Mouse (Mus musculus): ENCODE data around the gene Nop56.

Nop56 gene

DNA sequence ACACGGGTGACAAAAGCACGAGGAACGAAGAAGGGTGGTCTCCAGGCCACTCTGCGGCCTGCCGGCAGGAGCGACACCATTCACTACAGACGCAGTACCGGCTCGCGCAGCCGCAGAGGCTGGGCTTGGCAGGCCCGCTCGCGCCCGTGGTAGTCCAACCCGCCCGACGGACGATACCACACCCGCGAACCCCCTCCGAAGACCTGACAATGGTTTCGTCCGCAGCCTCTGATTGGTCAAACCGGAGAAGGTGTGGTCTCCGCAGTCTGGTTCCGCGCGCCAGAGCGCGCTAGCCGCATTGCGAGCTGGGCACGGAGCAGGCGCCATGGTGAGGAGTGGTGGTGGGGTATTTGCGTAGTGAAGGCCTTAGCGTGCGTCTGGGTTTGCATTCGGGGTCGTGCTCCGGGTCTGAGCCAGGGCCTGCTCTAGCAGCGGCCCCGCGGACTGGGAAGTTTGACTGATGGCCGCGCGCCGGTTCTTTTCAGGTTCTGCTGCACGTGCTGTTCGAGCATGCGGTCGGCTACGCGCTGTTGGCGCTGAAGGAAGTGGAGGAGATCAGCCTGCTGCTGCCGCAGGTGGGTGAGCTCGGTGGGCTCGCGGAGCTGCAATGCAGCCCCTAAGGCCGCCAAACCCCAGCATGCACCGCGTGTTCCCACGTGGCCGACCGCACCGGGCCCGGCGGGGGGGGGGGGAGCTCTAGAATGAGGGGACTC lies at the start of gene Nop56:
Gene Nop56 (plus strand): TSS at position 282 of the 713 bp plus-strand sequence.
- DNase-seq, result peak; percentile 100

DNA sequence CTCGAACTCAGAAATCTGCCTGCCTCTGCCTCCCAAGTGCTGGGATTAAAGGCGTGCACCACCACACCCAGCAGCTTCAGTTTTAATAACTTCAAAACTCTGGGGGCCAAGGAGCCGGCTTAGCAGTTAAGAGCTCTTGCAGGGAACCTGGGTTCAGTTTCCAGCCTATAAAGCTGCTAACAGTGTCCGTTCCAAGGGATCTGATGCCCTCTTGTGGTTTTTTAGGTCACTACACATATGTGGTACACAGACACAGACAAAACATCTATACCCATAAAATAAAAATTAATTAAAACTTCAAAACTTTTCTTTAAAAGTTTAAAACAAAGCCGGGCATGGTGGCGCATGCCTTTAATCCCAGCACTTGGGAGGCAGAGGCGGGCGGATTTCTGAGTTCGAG lies 27.3 kb upstream of the Nop56 start:
- DNase-seq, result peak; percentile 42

DNA sequence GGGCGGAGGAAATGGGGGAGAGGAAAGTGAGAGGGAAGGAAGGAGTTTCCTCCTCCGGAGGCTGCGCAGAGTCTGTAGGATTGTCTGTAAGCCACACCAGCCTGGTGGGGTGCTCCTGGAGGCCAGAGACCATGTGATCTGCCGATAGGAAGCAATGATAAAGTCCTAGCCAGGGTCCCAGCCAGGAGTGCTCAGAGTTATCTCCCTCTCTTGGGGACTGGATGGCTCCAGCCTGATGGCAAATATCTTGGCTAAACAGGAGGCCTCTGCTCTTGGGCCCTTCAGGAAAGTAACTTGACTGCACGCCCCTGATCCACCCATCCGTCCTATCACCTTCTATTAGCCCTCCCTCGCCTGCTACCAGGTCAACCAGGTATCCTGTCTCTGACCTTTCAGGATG lies 26.0 kb upstream of the Nop56 start:
- no peak for DNase-seq

DNA sequence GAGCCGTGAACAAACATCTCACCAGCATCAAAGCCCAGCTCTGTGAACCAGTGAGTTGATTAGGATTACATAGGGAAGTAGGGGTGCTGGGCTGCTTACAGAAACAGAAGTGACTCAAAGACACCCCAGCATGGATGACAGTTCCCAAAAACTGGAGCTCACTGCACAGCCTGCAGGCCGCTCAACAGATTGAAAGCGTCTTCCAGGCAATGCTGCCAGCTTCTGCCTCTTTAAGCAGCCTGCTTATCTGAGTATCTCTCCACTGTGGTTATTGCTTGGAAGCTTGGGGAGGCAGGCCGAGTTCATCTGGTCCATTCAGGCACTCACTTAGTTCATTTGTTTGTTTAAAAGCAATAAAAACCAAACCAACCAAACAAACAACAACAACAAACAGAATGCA lies 17.5 kb upstream of the Nop56 start:
- DNase-seq, result no peak

DNA sequence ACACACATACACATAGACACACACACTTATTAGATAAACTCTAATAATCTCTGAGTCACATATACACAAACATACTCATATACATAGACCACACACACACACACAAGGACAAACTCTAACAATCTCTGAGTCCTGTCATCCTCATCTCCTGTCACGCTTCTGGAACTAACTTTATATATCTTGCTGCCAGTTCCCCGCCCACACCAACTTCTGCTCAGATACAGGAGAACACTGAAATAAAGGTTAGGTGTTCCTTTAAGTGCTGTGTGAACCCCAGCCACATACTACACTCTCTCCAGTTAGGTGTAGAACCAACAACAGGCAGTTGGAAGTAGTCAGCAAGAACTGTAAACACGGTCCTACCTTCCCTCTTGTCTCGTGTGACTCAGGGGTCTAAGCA lies 13.4 kb upstream of the Nop56 start:
- no peak for DNase-seq

DNA sequence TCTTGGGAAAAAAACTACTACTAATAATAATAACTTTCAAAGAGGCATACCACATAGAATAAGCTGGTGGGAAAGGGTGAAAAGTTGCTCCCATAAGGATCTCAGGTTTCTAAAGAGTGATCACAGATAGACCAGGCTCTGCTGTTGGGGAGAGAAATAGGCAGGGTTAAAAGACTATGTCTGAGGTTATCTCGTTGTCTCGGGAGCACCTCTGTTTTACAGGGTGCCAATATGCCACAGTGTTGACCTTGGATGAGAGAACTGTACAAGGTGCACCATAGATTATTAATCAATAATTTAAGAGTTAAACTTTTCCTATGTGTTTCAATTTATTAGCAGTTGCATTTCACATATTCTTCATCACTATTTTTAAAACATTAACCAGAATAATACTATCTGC lies 12.3 kb upstream of the Nop56 start:
- no peak for DNase-seq

DNA sequence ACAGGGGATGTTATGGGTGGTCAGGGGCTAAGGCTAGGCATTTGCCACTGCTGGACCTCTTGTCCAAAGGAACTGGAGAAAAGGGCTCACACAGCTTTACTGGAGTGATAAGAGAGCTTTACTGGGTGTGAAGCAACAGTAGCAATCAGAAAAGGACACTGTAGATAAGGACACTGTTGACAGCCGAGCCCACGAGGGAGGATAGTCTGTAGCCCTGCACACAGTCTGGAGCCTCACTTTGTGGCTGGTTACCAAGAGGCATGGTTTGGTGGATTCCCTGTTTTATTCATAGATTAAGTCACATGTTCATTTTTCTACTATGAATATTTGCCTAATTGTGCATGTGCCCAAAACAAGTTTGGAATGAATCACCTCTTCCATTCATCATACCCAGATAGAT lies 11.8 kb upstream of the Nop56 start:
- DNase-seq, result no peak

DNA sequence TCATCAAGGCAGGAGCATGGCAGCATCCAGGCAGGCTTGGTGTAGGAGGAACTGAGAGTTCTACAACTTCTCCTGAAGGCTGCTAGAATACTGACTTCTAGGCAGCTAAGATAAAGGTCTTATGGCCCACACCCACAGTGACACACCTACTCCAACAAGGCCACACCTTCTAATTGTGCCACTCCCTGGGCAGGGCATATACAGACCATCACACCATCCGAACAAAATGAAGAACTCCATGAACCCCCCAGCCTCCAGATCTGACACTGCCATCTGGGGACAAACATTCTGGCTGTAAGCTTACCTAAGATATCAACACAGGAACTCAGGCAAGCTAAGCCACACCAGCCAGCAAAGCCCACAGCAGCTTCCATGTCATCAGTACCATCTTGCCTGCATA lies 8.7 kb upstream of the Nop56 start:
- no peak for DNase-seq

DNA sequence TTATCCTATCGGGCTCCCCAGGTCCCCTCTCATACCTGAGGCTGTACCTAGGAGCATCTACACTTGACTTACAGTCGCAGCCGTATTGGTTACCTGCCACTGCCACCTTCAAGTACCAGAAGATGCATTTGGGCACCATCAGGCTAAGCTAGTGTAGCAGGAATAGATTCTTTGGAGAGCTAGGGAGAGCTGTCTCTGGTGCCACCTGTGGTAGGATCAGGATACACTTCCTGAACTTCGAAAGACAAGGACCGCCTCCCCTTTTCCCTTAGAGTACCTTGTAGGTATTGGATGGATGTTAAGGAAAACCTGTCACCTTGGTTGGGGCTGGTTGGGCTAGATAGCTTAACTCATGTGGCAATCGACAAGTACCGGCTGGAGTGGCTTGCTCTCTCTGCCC lies 6.2 kb upstream of the Nop56 start:
- DNase-seq, result no peak

DNA sequence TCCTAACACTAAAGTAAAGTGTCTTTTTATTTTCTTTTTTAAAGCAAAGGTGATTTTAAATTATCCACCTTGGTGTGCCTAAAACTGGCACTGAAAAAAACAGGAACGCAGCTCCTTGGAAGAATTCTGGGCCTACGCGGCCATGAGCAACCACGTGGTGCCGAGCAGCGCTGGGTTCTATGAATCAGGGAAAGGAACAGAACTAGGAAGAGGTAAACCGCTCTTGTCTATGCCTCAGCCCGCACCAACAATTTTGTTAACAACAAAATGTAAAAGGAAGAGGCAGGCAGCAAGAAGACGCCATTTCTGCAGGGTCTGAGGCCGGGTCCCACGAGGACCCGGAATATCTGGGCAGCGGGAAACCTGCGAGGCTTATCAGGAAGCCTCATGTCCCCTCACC lies 498 bp upstream of the Nop56 start:
- DNase-seq, result peak; percentile 28

DNA sequence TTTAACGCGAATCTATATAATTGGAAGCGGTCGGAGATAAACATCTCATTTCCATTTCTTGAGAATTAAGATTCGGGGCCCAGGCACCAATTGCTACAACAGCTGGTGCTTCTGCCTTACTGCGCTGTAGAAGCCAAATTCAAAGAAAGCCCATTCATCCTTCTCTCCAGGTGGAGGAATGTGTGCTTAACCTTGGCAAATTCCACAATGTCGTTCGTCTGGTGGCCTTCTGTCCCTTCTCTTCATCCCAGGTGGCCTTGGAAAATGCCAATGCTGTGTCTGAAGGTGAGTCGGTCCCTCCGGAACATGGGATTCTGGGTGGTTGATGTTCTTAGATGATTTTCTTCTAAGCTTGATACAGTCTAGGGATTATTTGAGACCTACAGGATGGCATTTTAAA lies 632 bp downstream of the Nop56 start:
- DNase-seq, result no peak

DNA sequence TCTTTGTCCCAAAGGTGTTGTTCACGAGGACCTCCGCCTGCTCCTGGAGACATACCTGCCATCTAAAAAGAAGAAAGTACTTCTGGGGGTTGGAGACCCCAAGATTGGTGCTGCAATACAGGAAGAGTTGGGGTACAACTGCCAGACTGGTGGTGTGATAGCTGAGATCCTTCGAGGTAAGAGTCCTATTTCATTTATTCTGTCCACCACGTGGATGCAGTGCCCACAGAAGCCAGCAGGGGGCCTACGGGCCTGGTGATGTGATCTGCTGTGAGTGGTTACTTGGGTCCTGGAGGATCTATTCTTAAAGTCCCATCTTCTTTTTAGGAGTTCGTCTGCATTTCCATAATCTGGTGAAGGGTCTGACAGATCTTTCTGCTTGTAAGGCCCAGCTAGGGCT lies 1.4 kb downstream of the Nop56 start:
- DNase-seq, result peak; percentile 65

DNA sequence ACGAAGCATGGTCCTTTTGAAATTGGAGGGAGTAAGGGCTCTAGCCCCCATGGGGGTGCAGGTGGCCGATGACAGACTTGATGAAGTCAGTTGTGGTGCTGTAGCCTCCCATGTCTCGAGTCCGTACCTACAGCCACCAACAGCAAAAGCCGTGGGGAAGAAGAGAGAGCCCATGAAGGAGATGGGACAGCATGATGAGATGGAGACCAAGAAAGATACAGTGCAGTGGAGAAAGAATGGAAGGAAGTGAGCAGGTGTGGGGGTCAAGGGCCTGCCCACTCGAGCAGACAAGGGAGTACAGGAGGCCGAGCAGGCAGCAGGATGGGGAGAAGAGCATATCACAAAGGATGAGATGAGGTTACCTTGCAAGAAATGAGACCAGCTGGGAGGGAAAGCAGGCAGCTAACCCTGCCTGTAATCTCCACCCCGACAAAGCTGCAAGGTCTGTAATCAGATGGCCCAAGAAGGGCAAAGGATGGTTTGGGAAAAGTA lies 5.4 kb downstream of the Nop56 start:
- DNase-seq, result no peak

DNA sequence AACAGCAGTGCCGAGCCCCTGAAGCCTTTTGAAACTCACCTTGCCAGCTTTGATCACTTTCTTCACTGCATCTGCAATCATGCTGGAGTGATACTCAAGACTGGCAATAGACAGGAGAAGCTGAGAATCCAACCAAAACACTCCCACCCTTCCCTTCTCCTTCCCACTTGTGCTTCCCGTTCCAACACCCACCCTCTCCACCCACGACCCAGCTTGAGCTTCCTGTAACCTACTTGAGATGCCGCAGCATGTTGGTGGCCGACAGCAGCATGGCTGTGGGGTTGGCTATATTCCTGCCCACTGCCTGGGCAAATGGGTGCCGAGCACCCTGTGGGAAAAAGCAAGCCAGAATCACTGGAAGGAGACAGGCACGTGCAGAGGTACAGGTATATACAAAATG lies 6.0 kb downstream of the Nop56 start:
- DNase-seq, result no peak

DNA sequence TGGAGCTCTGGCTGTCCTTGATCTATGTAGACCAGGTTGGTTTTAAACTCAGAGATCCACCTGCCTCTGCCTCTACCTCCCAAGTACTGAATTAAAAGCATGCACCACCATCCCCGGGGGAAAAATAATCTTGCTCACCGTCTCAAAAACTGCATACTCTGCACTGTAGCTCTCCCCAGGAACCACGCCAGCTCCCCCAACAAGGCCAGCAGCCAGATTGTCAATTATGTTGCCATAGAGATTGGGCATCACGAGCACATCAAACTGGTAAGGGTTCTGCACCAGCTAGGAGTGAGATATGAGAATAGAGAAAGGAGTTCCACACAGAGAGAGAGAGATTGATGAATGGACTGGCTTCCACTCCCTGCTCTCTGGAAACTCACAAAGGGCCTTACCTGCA lies 6.6 kb downstream of the Nop56 start:
- DNase-seq, result no peak

DNA sequence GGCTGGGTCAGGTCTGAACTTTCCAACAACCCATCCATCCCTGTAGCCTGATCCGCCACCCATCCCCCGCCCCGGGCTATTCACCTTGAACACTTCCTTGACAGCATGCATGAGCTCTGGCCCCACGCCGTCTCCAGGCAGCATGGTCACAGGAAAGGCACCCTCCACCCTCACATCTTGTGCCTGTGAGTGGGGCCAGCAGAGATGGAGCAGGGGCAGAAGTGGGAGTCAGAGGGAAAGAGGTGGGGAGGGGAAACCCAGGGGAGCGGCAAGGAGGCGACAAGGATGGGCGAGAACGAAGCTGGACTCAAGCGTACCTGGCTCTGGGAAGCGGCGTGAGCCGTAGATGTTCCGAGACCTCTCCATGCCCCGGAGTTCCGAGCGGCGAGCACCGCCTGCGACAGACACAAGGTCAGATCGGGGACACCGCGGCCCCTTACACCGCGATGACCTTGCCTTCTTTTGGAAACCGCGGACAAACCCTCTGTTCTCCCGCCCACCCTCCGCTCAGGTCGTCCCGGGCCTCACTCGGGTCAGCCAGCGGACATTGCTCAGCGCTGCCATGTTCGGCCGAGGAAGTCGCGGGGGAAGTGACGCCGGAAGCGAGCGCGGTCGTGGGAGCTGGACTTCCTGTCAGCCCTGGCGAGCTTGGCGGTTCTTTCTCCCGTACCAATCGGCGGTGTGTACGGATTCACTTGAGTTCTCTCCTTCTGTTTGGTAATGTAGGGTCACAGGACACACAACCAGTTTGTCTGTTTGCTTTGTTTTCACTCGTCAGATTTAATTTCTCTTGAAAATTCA lies 9.8 kb downstream of the Nop56 start, which contains the start of gene Idh3b:
Gene Idh3b (minus strand): TSS at position 694 of the 801 bp plus-strand sequence.
- peak; percentile 90 for DNase-seq

DNA sequence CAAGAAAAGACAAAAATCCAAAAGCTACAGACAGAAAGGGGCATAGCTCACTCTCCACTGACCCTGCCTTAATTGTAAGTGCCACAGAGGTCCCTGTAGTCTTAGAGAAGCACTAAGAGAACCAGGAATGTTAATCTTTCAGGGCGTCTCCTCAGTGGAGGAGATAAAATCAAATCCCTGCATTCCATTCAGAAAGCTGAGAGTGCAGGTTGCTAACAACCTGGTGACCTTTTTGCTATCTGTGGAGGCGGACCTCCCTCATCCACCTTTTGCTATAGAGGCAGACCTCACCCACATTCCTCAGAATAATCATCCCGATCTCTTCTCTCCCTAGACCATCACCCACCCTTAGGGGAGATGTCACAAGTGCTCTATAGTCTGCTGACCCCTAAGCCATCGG lies 14.9 kb downstream of the Nop56 start:
- no peak for DNase-seq

DNA sequence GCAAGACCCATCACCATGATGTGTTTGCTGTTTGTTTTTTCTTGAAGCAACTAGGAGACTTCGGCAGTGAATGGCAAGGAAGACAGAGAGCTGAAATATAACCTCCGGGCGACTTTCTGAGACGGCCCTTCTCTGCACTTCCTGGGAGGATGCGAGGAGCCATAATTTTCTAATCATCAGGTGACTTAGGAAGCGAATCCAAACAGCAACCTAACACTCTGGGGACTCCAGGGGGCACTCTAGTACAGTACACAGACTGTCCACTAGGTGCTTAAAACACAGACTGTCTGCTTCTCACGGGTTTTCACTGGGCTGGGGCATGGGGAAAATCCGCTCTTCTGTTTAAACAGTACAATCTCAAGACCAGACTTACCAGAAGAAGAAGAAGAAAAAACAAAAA lies 17.2 kb downstream of the Nop56 start:
- peak; percentile 86 for DNase-seq

DNA sequence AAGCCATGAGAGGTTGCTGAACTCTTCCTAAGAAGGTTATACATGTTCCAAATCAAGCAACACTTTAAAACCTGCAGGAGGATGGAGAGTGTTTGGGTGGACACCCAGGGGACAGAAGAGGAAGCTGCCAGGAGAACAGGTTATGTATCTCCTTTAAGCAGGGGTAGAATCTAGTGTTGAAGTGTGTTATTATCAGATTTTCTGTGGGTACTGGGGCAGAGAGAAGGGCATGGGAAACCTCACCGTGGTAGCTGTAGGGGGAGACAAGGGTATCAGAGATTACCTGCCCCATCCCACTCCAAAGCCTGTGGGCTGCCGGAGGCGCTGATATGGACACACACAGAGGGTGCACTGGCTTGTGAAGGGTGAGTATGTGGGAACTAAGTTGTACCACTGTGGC lies 18.8 kb downstream of the Nop56 start:
- no peak for DNase-seq

DNA sequence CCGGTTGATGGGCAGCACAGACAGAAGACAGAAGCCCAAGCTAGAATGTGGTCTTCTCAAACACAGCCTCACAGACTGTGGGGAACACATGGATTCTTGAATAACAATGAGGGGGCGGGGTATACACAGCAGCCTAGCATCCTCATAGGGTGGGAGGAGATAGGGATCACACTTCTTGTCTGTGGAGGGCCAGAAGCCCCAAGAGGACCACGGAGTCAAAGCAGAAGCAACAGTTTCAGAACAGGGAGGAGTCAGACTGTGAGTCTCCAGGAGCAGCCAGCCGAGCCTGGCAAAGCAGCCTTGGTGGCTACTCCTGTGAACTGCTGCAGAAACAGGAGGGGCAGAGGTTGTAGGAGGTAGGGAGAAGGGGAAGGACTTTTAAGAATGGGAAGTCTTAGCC lies 19.3 kb downstream of the Nop56 start:
- DNase-seq, result no peak

DNA sequence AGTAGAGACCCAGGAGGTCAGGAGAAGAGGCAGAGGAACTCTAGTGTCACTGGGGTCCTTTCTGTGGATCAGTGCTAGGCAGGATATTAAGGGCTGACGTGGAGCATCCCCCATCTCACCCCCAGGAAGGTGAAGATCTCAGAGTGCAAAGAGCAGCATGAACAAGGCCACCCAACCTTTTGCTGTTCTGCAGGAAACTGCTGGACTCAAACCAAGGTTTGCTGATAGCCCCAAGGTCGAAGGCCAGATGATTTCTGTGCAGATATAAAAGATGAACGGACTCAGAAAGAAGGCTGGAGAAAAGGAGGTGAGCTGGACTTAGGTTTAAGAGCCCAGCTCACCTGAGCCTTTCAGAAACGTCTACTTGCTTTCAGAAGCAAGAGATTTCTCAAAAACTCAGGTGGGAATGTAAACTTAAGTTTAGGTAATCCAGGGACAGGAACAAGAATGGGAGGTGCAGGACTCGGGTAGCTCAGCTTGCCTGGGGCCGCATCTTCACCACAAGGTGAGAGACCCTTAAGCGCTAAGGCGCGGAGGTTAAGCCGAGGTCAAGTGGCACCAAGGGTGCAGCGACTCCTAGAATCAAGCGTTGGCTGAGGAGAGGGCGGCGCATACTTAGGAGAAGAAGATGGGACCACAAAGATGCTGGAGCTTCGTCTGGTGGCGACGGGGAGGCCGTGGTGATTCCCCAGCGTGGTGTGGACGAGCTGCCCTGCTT lies 20.1 kb downstream of the Nop56 start:
- DNase-seq, result no peak

DNA sequence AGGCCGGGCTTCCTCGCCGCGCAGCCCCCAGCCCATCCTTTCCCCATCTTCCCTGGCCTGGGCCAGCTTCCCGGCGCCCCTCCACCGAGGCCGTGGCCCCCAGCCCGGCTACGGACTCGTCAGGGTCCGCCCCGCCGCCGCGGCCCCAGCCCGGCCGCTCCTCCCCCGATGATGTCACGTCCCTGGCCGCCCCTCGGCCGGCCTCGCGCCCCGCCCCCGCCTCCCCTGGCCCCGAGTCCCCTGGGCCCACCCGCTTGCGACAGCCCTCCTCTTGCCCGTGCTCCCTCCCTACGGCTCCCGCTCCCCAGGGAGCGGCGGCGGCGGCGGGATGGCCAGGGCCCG lies 20.7 kb downstream of the Nop56 start, which contains the start of gene Ebf4:
Gene Ebf4 (plus strand): TSS at position 234 of the 342 bp plus-strand sequence.
- DNase-seq, result no peak

DNA sequence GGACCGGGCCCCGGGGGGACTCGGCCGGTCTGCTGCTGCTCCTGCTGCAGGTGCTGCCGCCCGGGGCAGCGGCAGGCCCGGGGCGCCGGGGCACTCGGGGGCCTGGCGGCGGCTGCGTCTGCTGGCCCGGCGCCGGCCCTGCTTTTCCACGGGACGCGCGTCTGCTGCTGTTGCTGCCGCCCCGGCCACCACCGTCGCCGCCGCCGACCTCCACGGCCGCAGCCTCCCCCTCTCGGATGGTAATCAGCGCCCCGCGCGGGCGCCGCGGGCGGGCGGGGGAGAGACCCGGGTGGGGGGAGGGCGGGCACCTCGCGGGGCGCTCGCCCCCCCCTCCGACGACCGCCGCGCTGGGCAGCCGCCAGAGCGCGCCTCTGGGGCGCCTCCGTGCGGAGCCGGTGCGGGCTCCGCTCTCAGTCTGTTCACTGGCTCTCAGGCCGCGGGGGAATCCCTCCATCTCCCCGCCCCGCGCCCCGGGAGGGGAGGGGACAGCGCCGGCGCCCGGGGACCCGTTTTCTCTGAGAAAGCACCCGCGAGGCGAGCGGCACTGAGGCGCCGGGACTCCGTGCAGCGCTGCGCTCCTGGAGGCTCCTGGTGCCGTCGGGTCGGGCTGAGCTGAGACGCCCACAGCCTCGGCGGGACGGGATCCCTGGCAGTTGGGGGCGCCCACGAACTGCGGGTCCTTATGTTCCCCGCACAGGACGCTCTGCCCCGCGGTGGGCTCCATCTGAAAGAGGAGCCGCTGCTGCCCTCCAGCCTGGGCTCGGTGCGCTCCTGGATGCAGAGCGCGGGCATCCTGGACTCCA lies 21.3 kb downstream of the Nop56 start:
- no peak for DNase-seq

Data from kidney, adult 9 months (tissue).